In the genomic region with DNA sequence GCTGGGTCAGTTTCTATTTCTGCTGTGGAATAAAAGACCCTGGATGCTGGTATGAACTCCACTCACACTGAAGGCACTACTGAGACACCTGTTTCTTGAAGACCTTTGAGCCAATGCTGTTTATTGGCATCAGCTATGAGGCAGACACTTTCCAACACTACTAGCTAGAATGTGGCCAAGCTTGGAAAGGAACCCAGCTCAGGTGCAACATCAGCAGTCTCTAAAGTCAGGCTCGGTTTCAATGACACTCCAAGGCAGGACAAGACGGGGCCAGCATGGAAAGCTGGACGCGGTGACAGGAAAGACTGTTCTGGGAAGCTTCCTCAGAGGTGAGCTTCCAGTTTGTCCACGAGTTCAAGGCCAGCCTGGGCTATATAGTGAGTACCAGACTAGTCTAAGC, we compare ENCODE assay signal across 13 mouse cellular contexts.
"Had no signal": no experiment of that assay in that cellular context is flagged by ENCODE, and none has a peak within 500 bp of the region (broad histone marks: within the 10 kb centered on the region; RNA-seq: fewer than 3 reads in every experiment).

No protein-coding gene starts in this region.

- H3K9me3 ChIP-seq: limb, embryonic 15.5 days; midbrain, embryonic 13.5 days; neural tube, embryonic 12.5 days; stomach, embryonic 15.5 days had no signal

- ATAC-seq: midbrain, embryonic 13.5 days had no signal

- H3K9ac ChIP-seq: limb, embryonic 15.5 days; liver, embryonic 14.5 days; midbrain, embryonic 13.5 days; neural tube, embryonic 12.5 days; stomach, embryonic 15.5 days had no signal

- H3K36me3 ChIP-seq: limb, embryonic 15.5 days; midbrain, embryonic 13.5 days; neural tube, embryonic 12.5 days; stomach, embryonic 15.5 days had no signal

- H3K27me3 ChIP-seq: limb, embryonic 15.5 days; midbrain, embryonic 13.5 days; neural tube, embryonic 12.5 days; stomach, embryonic 15.5 days had no signal

- DNase-seq: lung, adult 18-20 months; retina, postnatal 1 day; right cerebral cortex, postnatal 4 days; thymus, adult 2 months; thymus, postnatal 36 days had no signal

- H3K27ac ChIP-seq: kidney, postnatal 0 days; left cerebral cortex, adult 2 months; limb, embryonic 15.5 days; liver, embryonic 14.5 days; midbrain, embryonic 13.5 days; neural tube, embryonic 12.5 days; stomach, embryonic 15.5 days had no signal

- H3K4me2 ChIP-seq: limb, embryonic 15.5 days; midbrain, embryonic 13.5 days; neural tube, embryonic 12.5 days; stomach, embryonic 15.5 days had no signal

- H3K4me1 ChIP-seq: midbrain, embryonic 13.5 days; stomach, embryonic 15.5 days had no signal

- H3K4me3 ChIP-seq: left cerebral cortex, adult 2 months; limb, embryonic 15.5 days; midbrain, embryonic 13.5 days; myocyte; neural tube, embryonic 12.5 days; stomach, embryonic 15.5 days had no signal
